Mouse (Mus musculus) embryo, embryonic 9.5 days (tissue): ENCODE measurements around the gene Nup85.

Experiments
- DNase-seq: peaks from one replicate; pipeline ENCODE4 v3.0.0-alpha.2; 2017; ENCODE audit errors: extremely low spot score

Nup85 gene

GRCm38 (mm10) chr11:115613138-115613945 is 49.1 kb downstream of the Nup85 start:
- DNase-seq: no peak

DNA sequence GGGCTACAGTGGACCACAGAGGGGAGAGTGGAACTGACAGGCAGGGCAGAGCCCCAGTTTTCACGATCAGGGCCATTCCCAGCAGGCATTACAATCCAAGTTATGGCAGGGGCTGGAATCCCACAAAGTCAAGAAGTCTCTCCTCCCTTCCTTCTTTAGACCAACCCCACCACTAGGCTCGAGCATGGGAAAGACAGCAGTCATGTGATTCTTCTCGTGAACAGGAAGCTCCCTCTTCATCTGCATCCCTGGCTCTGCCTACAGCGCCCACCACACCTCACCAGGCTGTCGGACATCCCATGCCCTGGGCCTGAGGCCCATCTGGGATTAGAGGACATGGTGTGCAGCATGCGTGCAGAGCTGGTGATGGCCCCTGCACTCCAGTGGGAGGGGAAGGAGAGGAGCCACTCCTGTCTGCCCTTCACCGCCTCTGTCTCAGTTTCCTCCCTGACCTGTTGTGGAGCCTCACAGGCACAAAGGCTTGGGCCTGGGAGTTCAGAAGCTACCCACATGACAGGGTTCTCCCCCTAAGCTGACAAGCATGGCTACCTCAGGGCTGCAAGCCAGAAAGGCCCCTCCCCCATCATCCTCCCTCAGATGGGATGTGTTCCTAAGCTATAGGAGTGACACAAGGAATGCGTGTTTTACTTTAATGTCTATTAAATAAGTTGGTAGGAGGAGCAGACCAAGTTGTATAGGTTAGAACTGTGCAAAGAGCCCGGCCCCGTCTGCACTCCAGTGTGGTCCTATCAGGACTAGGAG is 50.3 kb downstream of the Nup85 start:
- no peak for DNase-seq

DNA sequence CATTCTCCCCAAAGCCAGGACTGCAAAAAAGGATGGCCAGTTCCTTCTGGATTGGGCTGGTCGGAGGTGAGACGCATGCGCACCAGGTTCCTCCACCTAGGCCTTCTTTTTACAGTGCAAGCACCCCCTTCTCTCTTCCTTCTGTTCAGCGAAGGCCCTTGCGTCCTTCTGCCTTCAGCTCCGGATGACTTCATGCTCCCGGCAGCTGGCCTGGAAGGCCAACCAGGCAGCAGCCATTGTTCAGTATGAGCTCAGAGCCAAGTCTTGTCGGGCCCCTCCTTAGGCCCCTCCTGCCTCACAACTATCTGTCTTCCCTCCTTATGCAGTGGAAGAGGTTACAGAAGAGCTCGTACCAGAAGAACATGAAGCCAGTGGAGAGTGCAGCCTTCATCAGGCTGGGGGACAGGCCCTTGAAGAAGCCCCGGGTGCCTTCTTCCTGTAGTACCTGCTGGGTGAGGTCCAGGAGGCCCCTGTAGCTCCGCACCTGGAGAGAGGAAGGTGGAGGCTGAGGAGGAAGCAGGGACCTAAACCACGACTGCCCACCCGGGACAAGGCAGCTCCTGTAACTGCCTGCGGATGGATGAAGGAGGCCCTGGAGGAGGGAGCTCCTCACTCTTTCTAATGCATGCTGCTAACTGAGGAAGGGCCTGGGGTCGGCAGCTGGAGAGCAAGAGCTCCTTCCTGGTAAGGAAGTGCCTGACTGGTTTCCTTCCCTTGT is 51.0 kb downstream of the Nup85 start:
- DNase-seq: no peak

DNA sequence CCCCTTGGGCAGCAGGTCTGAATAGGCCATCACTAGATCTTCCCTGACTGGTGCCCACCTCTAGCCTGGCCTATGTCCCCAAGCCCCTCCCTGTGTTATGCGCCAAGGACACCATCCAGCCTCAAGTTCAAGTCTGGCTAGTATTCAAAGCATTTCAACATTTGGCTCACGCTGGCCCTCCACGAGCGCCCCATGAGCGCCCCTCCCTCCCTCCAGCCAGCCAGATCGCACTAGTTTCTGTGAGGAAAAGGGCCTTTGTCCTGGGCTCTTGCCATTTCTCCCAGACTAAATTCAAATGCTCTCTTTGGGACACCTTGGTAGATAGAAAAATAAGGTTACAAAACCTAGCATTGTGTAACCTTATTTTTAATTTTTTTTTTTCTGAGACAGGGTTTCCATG is 51.6 kb downstream of the Nup85 start:
- no peak for DNase-seq

- no peak for DNase-seq
Measured at GRCm38 (mm10) chr11:115616371-115616770, 52.1 kb downstream of the Nup85 start.

GRCm38 (mm10) chr11:115616893-115617292 is 52.7 kb downstream of the Nup85 start:
- no peak for DNase-seq

DNA sequence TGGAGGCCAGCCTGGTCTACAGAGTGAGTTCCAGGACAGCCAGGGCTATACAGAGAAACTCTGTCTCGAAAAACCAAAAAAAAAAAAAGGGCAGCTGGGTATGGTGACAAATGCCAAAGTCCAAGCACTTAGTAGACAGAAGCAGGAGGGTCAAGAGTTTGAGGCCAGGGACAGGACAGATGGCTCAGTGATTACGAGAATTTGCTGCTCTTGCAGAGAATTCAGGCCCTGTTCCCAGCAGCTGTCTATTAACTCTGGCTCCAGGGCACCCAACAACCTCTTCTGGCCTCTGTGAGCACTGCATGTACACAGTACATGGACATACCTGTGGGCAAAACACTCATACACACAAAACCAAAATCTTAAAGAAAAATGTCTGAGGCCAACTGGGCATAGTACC is 53.8 kb downstream of the Nup85 start:
- no peak for DNase-seq

- DNase-seq: no peak
Measured at GRCm38 (mm10) chr11:115618732-115619516, 54.7 kb downstream of the Nup85 start.

DNA sequence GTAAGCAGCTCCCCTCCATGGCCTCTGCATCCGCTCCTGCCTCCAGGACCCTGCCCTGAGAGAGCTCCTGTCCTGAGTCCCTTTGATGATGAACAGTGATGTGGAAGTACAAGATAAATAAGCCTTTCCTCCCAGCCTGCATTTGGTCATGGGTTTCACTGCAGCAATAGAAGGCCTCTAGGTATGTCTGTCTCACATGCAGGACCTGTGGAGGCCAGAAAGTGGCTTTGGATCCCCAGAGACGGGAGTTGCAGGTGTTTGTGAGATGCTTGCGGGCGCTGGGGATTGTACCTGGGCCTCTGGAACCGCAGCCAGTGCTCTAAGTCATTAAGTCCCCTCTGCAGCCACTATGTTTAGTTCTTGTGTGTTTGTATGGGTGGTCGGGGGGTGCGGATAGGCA is 55.7 kb downstream of the Nup85 start:
- no peak for DNase-seq

DNA sequence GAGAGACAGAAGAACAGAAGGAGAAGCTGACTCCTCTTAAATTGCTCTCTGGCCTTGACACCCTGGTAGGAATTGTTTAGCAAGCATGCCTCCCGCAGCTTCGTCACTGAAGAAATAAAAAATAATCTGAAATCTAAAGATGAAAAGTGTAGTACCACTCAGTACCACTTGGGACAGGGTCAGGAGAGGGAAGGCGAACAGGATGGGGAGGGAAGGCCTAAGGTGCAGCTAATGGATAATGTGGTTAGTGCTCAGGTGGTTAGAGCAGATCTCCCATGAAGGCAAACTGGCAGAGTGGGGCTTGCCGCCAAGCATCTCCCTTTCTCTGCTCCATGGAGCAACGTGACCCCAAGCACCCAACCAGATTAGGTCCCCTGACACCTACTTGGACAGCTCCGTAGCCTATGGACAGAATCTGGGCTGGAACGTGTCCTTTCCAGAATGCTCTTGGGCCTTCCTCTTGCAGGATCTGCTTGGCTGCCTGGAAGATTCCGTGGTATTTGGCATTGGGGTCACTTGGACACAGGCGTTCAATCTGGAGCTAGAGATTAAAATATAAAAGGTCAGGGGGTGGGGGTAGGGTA is 59.3 kb downstream of the Nup85 start:
- DNase-seq: no peak

DNA sequence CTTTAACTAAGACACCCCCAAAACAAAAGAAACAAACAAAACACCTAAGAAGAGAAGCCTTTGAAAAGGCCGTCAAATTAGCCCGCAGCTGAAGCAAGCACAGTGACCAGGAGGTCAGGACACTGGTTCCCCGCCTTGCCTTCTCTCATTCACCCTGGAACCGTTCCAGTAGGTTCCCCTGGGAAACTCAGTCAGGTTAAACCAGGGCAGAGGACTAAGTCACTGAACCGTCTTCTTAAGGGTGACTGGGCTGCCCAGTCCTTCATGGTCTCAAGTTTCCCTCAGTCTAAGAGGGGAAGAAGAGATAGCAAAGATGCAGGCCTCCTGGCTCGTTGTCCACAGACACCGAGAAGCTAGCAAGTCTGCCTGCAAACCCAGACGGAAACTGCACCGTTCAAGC is 61.6 kb downstream of the Nup85 start:
- no peak for DNase-seq

DNA sequence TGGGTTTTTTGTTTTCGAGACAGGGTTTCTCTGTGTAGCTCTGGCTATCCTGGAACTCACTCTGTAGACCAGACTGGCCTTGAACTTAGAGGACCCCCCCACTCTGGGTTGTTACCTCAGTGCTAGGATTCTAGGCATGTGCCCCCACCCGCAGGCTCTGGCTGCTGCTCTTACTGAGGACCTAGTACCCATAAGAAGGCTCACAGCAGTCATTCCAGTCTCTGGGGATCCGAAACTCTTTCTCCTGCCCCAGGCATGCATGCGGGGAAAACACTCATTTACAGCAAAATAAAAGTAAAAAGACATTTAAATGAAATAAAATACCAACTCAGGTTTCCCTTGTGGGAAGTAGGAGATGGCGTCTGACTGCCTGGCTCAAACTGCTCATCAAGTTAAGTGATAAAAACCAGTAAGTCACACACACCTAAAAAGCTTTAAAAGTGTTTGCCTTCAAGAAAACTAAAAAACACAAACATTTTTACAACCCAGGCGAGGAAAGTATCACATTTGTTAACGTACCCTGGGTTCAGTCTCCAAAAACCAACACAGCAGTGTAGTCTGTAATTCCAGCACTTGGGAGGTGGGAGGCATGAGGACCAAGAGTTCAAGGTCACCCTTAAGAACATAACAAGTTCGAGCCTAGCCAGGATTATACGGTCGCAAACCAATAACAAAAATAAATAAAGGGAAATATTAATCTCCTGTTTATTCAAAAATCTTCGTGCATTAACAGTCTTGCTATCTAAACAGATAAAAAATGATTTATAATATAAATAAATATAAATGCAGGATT is 62.8 kb downstream of the Nup85 start:
- no peak for DNase-seq

- DNase-seq: peak; percentile 95
Measured at GRCm38 (mm10) chr11:115627705-115628464, 63.7 kb downstream of the Nup85 start, which contains the start of gene Slc25a19. TSS of gene Slc25a19 (minus strand) at chr11:115628295.

DNA sequence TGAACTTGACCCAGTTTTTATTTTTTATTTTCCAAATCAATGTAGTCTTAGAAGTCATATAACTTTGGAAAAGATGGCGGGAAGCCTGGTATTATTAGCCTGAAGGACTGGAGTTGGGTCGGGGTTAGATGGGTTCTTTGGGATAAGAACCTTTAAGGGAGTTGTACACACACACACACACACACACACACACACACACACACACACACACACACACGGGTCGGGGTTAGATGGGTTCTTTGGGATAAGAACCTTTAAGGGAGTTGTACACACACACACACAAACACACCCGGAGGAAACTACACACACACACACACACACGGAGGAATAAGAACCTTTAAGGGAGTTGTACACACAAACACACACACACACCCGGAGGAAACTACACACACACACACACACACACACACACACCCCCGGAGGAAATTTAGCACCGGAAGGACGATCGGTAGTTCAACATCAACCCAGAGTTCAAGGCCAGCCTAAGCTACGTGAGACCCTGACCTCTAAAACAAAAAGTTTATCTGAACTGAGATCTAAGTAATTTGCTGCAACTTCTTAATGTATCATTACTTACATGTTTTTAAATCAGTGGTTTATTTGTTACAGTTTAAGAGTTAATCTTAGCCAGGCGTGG is 64.3 kb downstream of the Nup85 start:
- DNase-seq: no peak

DNA sequence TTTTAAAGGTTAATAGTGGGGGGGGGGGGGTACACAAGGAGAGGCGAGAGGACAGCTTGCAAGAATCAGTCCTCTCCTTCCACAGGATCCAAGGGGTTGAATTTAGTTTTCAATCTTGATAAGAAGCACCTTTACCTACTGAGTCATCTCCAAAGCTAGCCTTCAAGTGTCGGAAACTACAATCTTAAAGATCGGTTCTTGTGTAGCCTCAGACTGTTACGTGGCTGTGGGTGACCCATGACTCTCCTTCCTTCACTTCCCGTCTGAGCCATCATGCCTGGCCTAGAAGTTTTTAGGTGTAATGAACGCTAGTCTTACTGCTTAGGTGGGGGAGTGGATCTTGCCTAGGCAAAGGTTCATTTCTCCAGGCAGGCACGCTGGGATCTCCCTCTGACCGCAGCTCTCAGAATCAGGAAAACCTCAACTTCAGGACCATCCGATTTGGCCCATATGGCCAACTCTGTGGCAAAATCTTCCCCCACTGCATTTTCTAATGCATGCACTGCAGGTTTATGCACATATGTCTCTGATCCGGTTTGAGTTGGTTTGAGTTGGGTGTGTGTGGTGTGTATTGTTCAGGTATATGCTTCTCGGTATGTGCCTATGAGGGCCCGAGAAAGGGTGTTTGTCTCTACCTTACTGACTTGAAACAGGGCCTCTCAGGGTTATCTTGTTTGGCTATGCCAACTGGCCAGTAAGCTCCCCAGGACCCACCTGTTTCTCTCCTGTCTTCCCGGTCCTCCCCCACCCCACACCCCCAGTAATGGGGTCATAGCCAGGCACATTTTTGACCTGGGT is 65.7 kb downstream of the Nup85 start:
- no peak for DNase-seq

DNA sequence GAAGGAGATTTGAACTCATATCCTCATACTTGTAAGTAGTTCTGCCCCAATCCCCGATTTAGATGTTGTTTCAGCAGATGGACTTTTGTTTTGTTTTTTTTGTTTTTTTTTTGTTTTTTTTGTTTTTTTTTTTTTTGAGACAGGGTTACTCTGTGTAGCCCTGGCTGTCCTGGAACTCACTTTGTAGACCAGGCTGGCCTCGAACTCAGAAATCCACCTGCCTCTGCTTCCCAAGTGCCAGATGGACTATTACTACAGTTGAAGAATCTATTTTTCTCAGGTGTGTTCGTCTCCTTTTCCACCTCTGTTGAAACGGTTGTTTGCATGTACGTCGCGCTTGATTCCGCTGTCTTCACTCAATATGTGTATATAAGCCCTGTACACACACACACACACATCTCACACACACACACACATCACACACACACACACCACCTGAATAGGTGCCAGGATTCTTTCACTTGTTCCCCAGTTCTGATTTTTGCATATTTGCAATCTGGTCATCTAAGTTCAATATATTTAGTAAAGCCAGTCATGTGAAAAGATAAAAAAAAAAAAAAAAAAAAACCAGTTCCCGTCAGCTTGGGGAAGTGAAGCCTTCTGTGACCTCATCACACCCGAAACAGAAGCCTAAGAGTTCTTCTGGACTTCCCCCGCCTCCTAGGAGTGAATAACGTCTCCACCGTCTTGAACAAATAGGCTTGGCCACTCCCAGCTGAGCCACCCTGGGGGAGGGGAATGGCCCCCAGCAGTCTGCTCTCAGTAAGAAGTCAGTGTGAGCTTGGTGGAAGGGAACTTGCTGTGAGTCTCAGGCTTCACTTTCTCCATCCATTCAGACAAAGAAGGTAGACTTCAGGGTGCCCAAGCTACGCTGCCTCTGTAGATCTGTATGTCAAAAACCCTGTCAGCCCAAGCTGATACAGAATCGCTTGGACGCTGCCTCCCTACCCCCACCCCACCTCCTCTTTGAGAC is 66.6 kb downstream of the Nup85 start:
- no peak for DNase-seq

DNA sequence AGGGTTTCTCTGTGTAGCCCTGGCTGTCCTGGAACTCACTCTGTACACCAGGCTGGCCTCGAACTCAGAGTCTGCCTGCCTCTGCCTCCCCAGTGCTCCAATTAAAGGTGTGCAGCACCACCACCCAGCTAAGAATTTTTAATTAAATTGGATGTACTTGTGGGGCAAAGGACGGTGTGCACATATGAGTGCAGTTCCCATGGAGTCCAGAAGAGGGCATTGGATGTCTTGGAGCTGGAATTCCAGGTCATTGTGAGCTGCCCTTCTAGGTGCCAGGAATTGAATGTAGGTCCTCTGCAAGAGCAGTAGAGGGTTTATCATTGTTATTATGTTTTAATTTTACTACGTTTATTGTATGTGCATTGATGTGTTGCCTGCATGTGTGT is 67.3 kb downstream of the Nup85 start:
- DNase-seq: peak; percentile 43
